Mouse (Mus musculus): ENCODE data around the gene Gm10964. TPM values are rescaled to one million over a fixed set of nuclear protein-coding genes. Genes with fewer than 3 reads are reported as not detected.
"Not testable (repeated sequence)": the region's sequence is repeated elsewhere in the genome, so short reads cannot be mapped to it uniquely, and the experiment has no call there.

Gene Gm10964
- polyA plus RNA-seq, 1 experiment from 2014 or later: not detected

GRCm38 (mm10) chr3:103789096-103789495 is 49.9 kb downstream of the Gm10964 start:
- ATAC-seq (ENCODE audit: low FRiP score): no peak
- 87% methylated on average over 7 of the region's 7 CpGs for WGBS
- no peaks in the 10 kb centered on the region for H3K36me3 ChIP-seq
- H3K9me3 ChIP-seq: no peaks in the 10 kb centered on the region
- H3K9ac ChIP-seq: peak overlapping the region; percentile 96; the same call in 1 of the 2 replicates
- peaks cover 30% of the 10 kb centered on the region for H3K4me1 ChIP-seq (replicated peaks)
- H3K4me2 ChIP-seq: peak overlapping the region; percentile 79
- peak overlapping the region; percentile 90; the same call in 1 of the 2 replicates for H3K4me3 ChIP-seq
- H3K27me3 ChIP-seq: peaks cover 4% of the 10 kb centered on the region; the same call in 1 of the 2 replicates
- no peak overlapping the region for H3K27ac ChIP-seq

- Histone ChIP-seq H3K27ac (peak overlapping the region; percentile 95), H3K9ac (peak overlapping the region; percentile 96), H3K4me1 (replicated peaks) (peaks cover 30% of the 10 kb centered on the region), H3K27me3 (peaks cover 4% of the 10 kb centered on the region; the same call in 1 of the 2 replicates), H3K4me2 (peak overlapping the region; percentile 79), H3K4me3 (peak overlapping the region; percentile 90), H3K36me3 (no peaks in the 10 kb centered on the region), H3K9me3 (no peaks in the 10 kb centered on the region)
- no peak for ATAC-seq (ENCODE audit: low FRiP score)
- WGBS: 3% methylated on average over 14 of the region's 14 CpGs
Measured at GRCm38 (mm10) chr3:103789891-103790345, 50.8 kb downstream of the Gm10964 start.

GRCm38 (mm10) chr3:103790346-103791145 is 51.4 kb downstream of the Gm10964 start:
- peak overlapping the region; percentile 79 for H3K4me2 ChIP-seq
- no peaks in the 10 kb centered on the region for H3K9me3 ChIP-seq
- no peaks in the 10 kb centered on the region for H3K36me3 ChIP-seq
- H3K4me1 ChIP-seq (replicated peaks): peaks cover 30% of the 10 kb centered on the region
- H3K27ac ChIP-seq: peak overlapping the region; percentile 95
- under 1% methylated on average over 36 of the region's 61 CpGs for WGBS
- peak overlapping the region; percentile 96 for H3K9ac ChIP-seq
- peaks cover 4% of the 10 kb centered on the region; the same call in 1 of the 2 replicates for H3K27me3 ChIP-seq
- peak overlapping the region; percentile 90 for H3K4me3 ChIP-seq
- ATAC-seq (ENCODE audit: low FRiP score): peak; percentile 87

- peak; percentile 96 for ATAC-seq (ENCODE audit: low FRiP score)
- Histone ChIP-seq H3K9ac (peak within 1 kb of the TSS; percentile 96), H3K4me3 (peak within 1 kb of the TSS; percentile 90), H3K4me2 (peak within 1 kb of the TSS; percentile 79), H3K27ac (peak within 1 kb of the TSS; percentile 95), H3K27me3 (peaks cover 4% of the 10 kb centered on the region), H3K36me3 (no peaks in the 10 kb centered on the region), H3K9me3 (no peaks in the 10 kb centered on the region), H3K4me1 (replicated peaks) (peaks cover 30% of the 10 kb centered on the region)
- WGBS: 11% methylated on average over 46 of the region's 49 CpGs
Measured at GRCm38 (mm10) chr3:103791230-103792110, 52.3 kb downstream of the Gm10964 start, which contains the start of gene Hipk1. Gene Hipk1, minus strand, starts transcription at chr3:103791563.

- 81% methylated on average over 5 of the region's 5 CpGs for WGBS
- peak overlapping the region; percentile 79 for H3K4me2 ChIP-seq
- peak overlapping the region; percentile 95 for H3K27ac ChIP-seq
- H3K4me3 ChIP-seq: peak overlapping the region; percentile 90
- H3K9me3 ChIP-seq; ATAC-seq (ENCODE audit: low FRiP score); H3K36me3 ChIP-seq; H3K27me3 ChIP-seq: not testable (repeated sequence)
- H3K4me1 ChIP-seq (replicated peaks): peaks cover 30% of the 10 kb centered on the region
- H3K9ac ChIP-seq: peak overlapping the region; percentile 96
Measured at GRCm38 (mm10) chr3:103792111-103792406, 52.9 kb downstream of the Gm10964 start.

GRCm38 (mm10) chr3:103792566-103792965 is 53.4 kb downstream of the Gm10964 start:
- Histone ChIP-seq H3K4me2 (no peak overlapping the region), H3K27ac (no peak overlapping the region)
- 83% methylated on average over 1 of the region's 1 CpGs for WGBS

More at GRCm38 (mm10) chr3:103792566-103792965, 53.4 kb downstream of the Gm10964 start:
- Histone ChIP-seq H3K27me3 (peaks cover 9% of the 10 kb centered on the region), H3K4me3 (no peak overlapping the region), H3K4me1 (replicated peaks) (peaks cover 25% of the 10 kb centered on the region), H3K9me3 (no peaks in the 10 kb centered on the region), H3K36me3 (no peaks in the 10 kb centered on the region), H3K9ac (no peak overlapping the region)
- no peak for ATAC-seq (ENCODE audit: low FRiP score)

Other genes starting within 250 kb of the Gm10964 start
- gene Syt6, start 164.1 kb upstream of the Gm10964 start, polyA plus RNA-seq (2015; fragmentation: Nextera tagmentation; extraction: Ambion mirVana): 11.3 and 11.8 TPM in 2 replicates
- 0.26 and 0.38 TPM in 2 replicates for gene Atg4a-ps, start 93.3 kb upstream of the Gm10964 start, polyA plus RNA-seq (2015; fragmentation: Nextera tagmentation; extraction: Ambion mirVana)
- 7.3 and 8.7 TPM in 2 replicates for gene Olfml3, start 1.4 kb upstream of the Gm10964 start, polyA plus RNA-seq (2015; fragmentation: Nextera tagmentation; extraction: Ambion mirVana)
- 11.8 and 13.3 TPM in 2 replicates for gene Hipk1, start 52.2 kb downstream of the Gm10964 start, polyA plus RNA-seq (2015; fragmentation: Nextera tagmentation; extraction: Ambion mirVana)
- gene Dclre1b, start 70.1 kb downstream of the Gm10964 start, polyA plus RNA-seq (2015; fragmentation: Nextera tagmentation; extraction: Ambion mirVana): 22.2 and 23.4 TPM in 2 replicates
- 22.9 and 25.1 TPM in 2 replicates for gene Ap4b1, start 70.2 kb downstream of the Gm10964 start, polyA plus RNA-seq (2015; fragmentation: Nextera tagmentation; extraction: Ambion mirVana)
- 0.53 TPM in 1 of 2 replicates, not detected in the other for gene Gm43064, start 70.2 kb downstream of the Gm10964 start, polyA plus RNA-seq (2015; fragmentation: Nextera tagmentation; extraction: Ambion mirVana)
- gene Bcl2l15, start 93.2 kb downstream of the Gm10964 start, polyA plus RNA-seq (2015; fragmentation: Nextera tagmentation; extraction: Ambion mirVana): 0.17 and 0.41 TPM in 2 replicates
- gene Ptpn22, start 120.4 kb downstream of the Gm10964 start, polyA plus RNA-seq (2015; fragmentation: Nextera tagmentation; extraction: Ambion mirVana): 0.38 and 0.47 TPM in 2 replicates
- gene Rsbn1, start 174.8 kb downstream of the Gm10964 start, polyA plus RNA-seq (2015; fragmentation: Nextera tagmentation; extraction: Ambion mirVana): 21.3 and 24.4 TPM in 2 replicates
- gene Phtf1, start 228.7 kb downstream of the Gm10964 start, polyA plus RNA-seq (2015; fragmentation: Nextera tagmentation; extraction: Ambion mirVana): 27.9 and 30.0 TPM in 2 replicates

Data from hindbrain, embryonic 13.5 days (tissue).